Mouse (Mus musculus): Measurements from ENCODE around the gene Cerk.

DNA sequence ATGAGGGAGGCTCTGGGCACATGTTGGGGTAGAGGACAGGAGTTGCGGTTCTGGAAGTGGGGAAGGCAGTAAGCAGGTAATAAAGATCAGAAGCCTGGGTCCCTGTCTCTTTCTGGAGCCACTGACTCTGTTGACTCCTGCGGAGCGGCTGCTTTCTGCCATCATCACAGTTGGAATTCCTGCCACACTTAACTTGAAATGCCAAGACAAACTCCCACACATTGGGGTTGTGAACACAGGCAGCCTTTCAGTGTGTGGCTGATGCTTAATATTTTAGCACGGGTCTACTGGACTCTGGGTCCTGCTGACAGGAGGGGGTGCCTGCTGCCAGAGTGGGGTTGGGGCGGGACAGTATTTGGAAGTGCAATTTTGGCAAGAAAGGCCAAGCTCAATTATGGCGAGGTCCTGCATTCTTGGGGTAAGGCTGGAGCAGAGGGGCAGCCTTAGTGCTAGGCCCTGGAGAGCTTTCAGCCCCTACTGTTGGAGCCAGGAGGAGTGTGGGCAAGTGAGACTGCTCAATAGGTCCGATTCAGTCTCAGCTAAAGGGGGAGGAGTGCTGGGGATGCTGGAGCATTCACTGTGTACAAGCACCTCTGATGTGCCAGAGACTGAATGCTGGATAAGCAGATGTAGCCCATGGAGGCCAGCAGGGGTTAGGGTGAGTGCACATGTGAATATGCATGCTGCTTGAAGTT lies 33.7 kb upstream of the Cerk start:
- TF ChIP-seq GATA1 (IDR thresholded peaks at IDR 0.05; ENCODE audit: low read length) (no peak), TAL1 (IDR thresholded peaks at IDR 0.05; ENCODE audit: low read length) (no peak)

All from erythroblast, embryonic 14.5 days (primary cell).